Mouse (Mus musculus) embryo, embryonic 10.5 days (tissue): ENCODE measurements around the gene Sbk1.
"Not testable (repeated sequence)": the region's sequence is repeated elsewhere in the genome, so short reads cannot be mapped to it uniquely, and the experiment has no call there.

Source experiments
- DNase-seq: peaks from one replicate; pipeline ENCODE4 v3.0.0-alpha.2; 2015; ENCODE audit warnings: low spot score

Gene Sbk1

GRCm38 (mm10) chr7:126287493-126288103 lies 15.2 kb downstream of the Sbk1 start:
- no peak for DNase-seq

- no peak for DNase-seq
Measured at GRCm38 (mm10) chr7:126288104-126288497, 15.7 kb downstream of the Sbk1 start.

DNA sequence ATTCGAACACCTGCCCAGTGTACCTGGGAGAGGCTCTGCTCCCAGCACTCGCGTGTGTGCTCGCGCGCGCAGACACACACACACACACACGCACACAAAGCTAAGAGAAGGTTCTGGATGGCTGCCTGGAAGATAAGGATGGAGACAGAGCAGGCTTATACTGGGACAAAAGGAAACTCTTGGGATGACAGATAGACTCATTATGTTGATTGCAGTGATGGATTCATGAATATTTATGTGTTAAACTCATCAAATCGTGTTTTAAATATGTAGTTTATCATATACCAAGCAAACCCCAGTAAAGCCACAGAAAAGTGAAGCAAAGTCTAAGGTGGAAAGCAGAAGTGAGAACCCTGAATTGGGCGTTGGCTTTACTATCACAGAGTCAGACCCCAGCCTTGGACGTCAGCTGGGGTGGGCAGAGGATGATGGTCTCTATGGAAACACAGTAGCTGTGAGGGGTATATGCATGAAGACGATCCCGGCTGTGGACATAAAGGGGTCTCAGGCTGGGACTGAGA lies 16.2 kb downstream of the Sbk1 start:
- no peak for DNase-seq

GRCm38 (mm10) chr7:126289371-126289770 lies 17.0 kb downstream of the Sbk1 start:
- DNase-seq, result no peak

- DNase-seq, result no peak
Measured at GRCm38 (mm10) chr7:126289956-126290355, 17.5 kb downstream of the Sbk1 start.

DNA sequence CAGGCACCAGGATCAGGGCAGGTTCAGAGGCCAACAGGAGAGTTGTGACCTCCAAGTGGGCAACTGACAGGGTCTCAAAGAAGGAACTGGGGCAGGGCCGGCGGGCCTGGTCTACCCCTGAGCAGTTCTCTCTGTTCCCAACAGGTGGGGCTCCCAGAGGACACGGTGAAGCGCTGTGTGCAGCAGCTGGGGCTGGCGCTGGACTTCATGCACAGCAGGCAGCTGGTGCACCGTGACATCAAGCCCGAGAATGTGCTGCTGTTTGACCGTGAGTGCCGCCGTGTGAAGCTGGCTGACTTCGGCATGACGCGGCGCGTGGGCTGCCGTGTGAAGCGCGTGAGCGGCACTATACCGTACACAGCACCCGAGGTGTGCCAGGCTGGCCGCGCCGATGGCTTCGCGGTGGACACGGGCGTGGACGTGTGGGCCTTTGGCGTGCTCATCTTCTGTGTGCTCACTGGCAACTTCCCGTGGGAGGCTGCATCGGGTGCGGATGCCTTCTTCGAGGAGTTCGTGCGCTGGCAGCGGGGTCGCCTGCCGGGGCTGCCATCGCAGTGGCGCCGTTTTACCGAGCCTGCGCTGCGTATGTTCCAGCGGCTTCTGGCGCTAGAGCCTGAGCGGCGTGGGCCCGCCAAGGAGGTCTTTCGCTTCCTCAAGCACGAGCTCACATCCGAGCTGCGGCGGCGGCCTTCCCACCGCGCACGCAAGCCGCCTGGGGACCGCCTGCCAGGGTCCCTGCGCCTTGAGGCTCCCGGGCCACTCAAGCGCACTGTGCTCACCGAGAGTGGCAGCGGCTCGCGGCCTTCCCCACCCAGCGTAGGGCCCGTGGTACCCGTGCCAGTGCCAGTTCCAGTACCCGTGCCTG lies 19.5 kb downstream of the Sbk1 start:
- DNase-seq, result no peak

DNA sequence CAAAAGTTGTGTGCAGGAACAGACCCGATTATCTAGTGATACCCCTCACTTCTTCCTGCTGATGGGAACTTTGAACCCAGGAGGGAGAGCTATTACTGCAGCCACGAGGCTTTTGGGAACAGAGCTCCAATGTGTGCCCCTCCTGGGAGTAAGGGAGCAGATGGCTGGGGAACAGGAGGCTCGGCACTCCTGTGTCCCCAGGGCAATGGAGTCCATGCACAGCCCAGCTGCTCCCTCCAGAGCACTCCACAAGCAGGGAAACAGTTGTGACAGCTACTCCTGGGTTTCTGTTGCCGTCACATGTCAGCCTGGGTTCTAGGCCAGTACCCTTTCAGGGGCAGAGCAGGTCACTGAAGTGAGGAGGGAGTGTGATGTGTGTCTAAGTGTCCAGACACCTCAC lies 20.7 kb downstream of the Sbk1 start:
- no peak for DNase-seq

- peak; percentile 72 for DNase-seq
Measured at GRCm38 (mm10) chr7:126297579-126298460, 25.4 kb downstream of the Sbk1 start.

DNA sequence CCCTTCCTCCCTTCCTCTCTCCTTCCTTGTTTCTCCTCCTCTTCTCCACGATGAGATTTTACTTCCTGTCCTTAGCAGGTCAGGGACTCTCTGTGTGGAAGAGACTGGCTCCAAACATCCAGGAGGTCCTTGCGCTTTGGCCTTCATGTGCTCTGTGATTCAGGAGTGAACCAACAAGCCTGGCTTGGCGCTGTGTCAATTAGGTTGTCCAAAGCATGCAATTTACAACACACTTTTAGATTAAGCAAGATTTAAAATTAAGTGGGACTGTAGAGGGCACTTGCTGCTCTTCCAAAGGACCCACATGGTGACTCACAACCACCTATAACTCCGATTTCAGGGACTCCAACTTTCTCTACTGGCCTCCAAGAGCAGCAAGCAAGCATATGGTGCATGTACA lies 26.4 kb downstream of the Sbk1 start:
- no peak for DNase-seq

- not testable (repeated sequence) for DNase-seq
Measured at GRCm38 (mm10) chr7:126301831-126302230, 29.4 kb downstream of the Sbk1 start.

- DNase-seq, result no peak
Measured at GRCm38 (mm10) chr7:126311822-126312221, 39.4 kb downstream of the Sbk1 start.

GRCm38 (mm10) chr7:126313309-126313708 lies 40.9 kb downstream of the Sbk1 start:
- no peak for DNase-seq

DNA sequence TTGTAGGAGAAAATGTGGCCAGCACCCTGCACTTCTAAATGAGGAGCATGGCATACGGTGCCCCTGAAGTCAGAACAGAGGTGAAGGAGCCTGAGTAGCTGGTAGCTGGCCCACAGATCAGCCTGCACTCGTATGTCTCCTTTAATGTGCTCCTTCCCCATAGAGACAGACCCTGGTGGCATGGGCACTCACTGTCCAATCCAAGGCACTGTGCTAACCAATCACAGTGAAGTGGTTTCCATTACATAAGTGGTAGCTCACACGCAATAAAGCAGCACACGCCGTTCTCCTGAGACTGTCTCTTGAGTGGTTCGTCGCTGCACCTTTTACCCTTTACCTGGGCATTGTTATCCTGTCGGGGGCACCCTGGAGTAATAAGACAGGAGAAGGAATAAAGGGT lies 41.9 kb downstream of the Sbk1 start:
- DNase-seq, result no peak

GRCm38 (mm10) chr7:126323729-126324128 lies 51.3 kb downstream of the Sbk1 start:
- DNase-seq, result peak; percentile 94

DNA sequence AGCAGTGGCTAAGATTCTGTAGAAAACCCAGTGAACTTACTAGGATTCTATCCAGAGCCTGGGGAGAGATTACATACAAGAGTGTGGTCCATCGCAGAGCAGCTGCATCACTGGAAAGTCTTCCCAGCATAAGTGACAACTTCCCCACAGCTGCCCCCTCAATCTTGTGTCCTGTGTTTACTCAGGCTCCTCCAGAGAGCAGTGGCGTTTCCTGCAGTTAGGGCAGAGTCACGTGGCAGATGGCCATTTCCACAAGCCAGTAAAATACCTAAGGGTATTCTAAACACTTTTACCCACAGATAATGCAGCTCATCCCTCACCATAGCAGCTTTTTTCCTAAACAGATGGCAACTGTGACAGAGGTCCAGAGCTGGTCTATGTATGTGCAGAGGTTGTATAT lies 52.4 kb downstream of the Sbk1 start:
- DNase-seq, result peak; percentile 27

DNA sequence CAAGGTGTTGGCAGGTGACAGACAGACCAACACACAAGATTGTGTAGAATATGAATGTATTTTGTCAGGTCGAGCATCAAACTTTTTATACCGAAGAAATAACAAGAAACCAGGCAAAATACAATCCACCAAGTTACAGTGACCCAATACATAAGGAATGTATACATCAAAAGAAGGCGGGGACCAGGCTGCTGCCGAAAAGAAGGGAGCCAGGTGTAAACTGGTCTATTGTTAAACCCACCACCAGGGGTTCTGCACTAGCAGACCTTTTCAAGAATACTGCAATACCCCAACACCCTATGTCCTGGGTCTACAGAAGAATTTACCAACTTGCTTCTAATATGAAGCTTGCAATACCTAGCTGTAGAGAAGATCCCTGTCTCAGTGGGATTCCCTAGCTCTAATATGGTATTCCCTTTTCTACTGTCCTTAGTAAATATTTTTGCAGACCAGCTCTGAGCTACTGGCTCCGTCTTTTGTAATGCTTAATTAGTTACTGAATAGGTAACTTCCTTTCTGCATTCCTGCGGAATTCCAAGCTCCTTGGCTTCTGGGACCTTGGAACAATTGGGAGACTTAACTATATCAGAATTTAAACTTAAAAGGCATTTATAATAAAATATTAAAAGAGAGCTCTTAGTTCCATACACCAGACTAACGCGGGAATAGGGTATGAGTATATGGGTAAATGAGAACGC lies 53.3 kb downstream of the Sbk1 start:
- not testable (repeated sequence) for DNase-seq

- DNase-seq, result not testable (repeated sequence)
Measured at GRCm38 (mm10) chr7:126328848-126329247, 56.4 kb downstream of the Sbk1 start.

- no peak for DNase-seq
Measured at GRCm38 (mm10) chr7:126329907-126330645, 57.7 kb downstream of the Sbk1 start.

DNA sequence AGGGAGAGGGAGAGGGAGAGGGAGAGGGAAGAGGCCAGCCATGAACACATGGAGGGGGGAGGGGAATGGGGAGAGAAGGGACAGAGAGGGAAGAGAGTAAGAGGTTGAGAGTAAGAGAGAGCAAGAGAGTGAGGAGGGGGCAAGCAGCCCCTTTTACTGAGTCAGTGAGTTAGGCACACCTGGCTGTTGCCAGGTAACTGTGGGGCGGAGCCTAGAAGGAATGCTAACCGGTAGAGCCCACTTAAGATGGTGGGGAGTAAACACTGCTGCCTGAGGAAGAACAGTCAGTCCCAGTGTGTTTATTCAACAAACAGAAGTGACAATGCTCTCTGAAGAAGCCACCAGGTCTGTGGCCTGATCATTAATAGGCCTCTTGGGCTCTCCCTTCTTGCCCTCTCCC lies 58.3 kb downstream of the Sbk1 start:
- no peak for DNase-seq

- DNase-seq, result no peak
Measured at GRCm38 (mm10) chr7:126332691-126333090, 60.3 kb downstream of the Sbk1 start.

GRCm38 (mm10) chr7:126335556-126335955 lies 63.1 kb downstream of the Sbk1 start:
- DNase-seq, result no peak
